ENCODE assay signal across 9 mouse cellular contexts in genomic region chr15:63360402-63360801, GRCm38 (mm10).
A peak's percentile ranks its signal among the peaks of the same experiment; 100 is the strongest.
DNase-seq lines count a peak whose midpoint lies in the region; ATAC-seq lines count a peak whose summit lies in the region.
"Had no signal": no experiment of that assay in that cellular context is flagged by ENCODE, and none has a peak within 500 bp of the region (broad histone marks: within the 10 kb centered on the region; RNA-seq: fewer than 3 reads in every experiment).

No protein-coding gene starts in this region.

- no peaks in the 10 kb centered on the region for H3K36me3 ChIP-seq in forebrain, embryonic 13.5 days (ENCODE audit: poor library complexity, severe bottlenecking)
- no peaks in the 10 kb centered on the region for H3K36me3 ChIP-seq in forebrain, embryonic 10.5 days (replicated peaks)
- H3K36me3 ChIP-seq in limb, embryonic 15.5 days, result no peaks in the 10 kb centered on the region

- no peak overlapping the region for H3K4me3 ChIP-seq in forebrain, embryonic 13.5 days
- H3K4me3 ChIP-seq in forebrain, embryonic 10.5 days, result no peak overlapping the region
- H3K4me3 ChIP-seq in limb, embryonic 15.5 days, result no peak overlapping the region

- H3K9ac ChIP-seq in forebrain, embryonic 13.5 days, result no peak overlapping the region
- H3K9ac ChIP-seq in limb, embryonic 15.5 days, result no peak overlapping the region

- DNase-seq in forebrain, embryonic 10.5 days (ENCODE audit: extremely low spot score, low spot score), result no peak
- DNase-seq in Muller cell, postnatal 12 days (ENCODE audit: inconsistent ontology term), result peak; percentile 12
- DNase-seq in gastrocnemius, postnatal 10 days, result peak; percentile 28
- DNase-seq in yolk sac, embryonic 10.5 days (ENCODE audit: low spot score), result no peak
- no peak for DNase-seq in ovary, postnatal 36 days (ENCODE audit: low spot score)
- DNase-seq in spleen, postnatal 4 days (ENCODE audit: low spot score in 2 of 2), result no peak
- DNase-seq: retina, postnatal 1 day had no signal

- peak; percentile 51; the same call in 1 of the 2 replicates for ATAC-seq in forebrain, embryonic 13.5 days
- 0 out of 2 replicates have a peak, but pooled peaks have one; percentile 30 for ATAC-seq in limb, embryonic 15.5 days (ENCODE audit: insufficient number of reproducible peaks, low FRiP score, low TSS enrichment, low read depth)

- H3K4me2 ChIP-seq in forebrain, embryonic 13.5 days, result no peak overlapping the region
- H3K4me2 ChIP-seq in limb, embryonic 15.5 days, result no peak overlapping the region

- H3K27me3 ChIP-seq in forebrain, embryonic 13.5 days, result no peaks in the 10 kb centered on the region
- no peaks in the 10 kb centered on the region for H3K27me3 ChIP-seq in forebrain, embryonic 10.5 days (ENCODE audit: poor library complexity, severe bottlenecking)
- H3K27me3 ChIP-seq in limb, embryonic 15.5 days, result no peaks in the 10 kb centered on the region

- 59% methylated on average over 7 of the region's 7 CpGs for whole genome bisulfite sequencing in forebrain, embryonic 13.5 days
- WGBS in forebrain, embryonic 10.5 days, result 83% methylated on average over 7 of the region's 7 CpGs
- WGBS in limb, embryonic 15.5 days, result 33% methylated on average over 7 of the region's 7 CpGs

- no peaks in the 10 kb centered on the region for H3K4me1 ChIP-seq in forebrain, embryonic 13.5 days
- H3K4me1 ChIP-seq in forebrain, embryonic 10.5 days, result no peaks in the 10 kb centered on the region
- no peaks in the 10 kb centered on the region for H3K4me1 ChIP-seq in limb, embryonic 15.5 days

- no peak overlapping the region for H3K27ac ChIP-seq in forebrain, embryonic 13.5 days
- H3K27ac ChIP-seq in forebrain, embryonic 10.5 days, result no peak overlapping the region
- H3K27ac ChIP-seq in limb, embryonic 15.5 days, result 0 out of 2 replicates have a peak overlapping the region, but pooled peaks have one; percentile 27

- H3K9me3 ChIP-seq in forebrain, embryonic 13.5 days (replicated peaks), result no peaks in the 10 kb centered on the region
- H3K9me3 ChIP-seq in forebrain, embryonic 10.5 days, result no peaks in the 10 kb centered on the region
- H3K9me3 ChIP-seq in limb, embryonic 15.5 days, result no peaks in the 10 kb centered on the region

Comparison
In these comparisons a context has a peak if more than half of its experiments do, and no peak if none do; other contexts are left out.
1. DNase-seq: peak in Muller cell, postnatal 12 days (single experiment) and gastrocnemius, postnatal 10 days (single experiment); none in forebrain, embryonic 10.5 days (single experiment), yolk sac, embryonic 10.5 days (single experiment), ovary, postnatal 36 days (single experiment) and spleen, postnatal 4 days (0 of 2).